Mouse (Mus musculus) kidney, postnatal 14 days (tissue): Measurements from ENCODE around the gene Fscn2.

ENCODE experiments used
- DNase-seq: peaks from one replicate; pipeline ENCODE4 v3.0.0; 2022; ENCODE audit warnings: mixed read lengths

Gene Fscn2

GRCm38 (mm10) chr11:120361295-120361694 is at the start of gene Fscn2:
Gene Fscn2 (plus strand): TSS chr11:120361534.
- DNase-seq: no peak

GRCm38 (mm10) chr11:120311561-120311960 is 49.8 kb upstream of the Fscn2 start:
- no peak for DNase-seq

- DNase-seq: no peak
Measured at GRCm38 (mm10) chr11:120312069-120312468, 49.3 kb upstream of the Fscn2 start.

- no peak for DNase-seq
Measured at GRCm38 (mm10) chr11:120313906-120314685, 47.2 kb upstream of the Fscn2 start.

- no peak for DNase-seq
Measured at GRCm38 (mm10) chr11:120314721-120315415, 46.5 kb upstream of the Fscn2 start.

GRCm38 (mm10) chr11:120315416-120315761 is 45.9 kb upstream of the Fscn2 start:
- no peak for DNase-seq

GRCm38 (mm10) chr11:120315832-120316689 is 45.3 kb upstream of the Fscn2 start:
- peak; percentile 96 for DNase-seq

- DNase-seq: peak; percentile 49
Measured at GRCm38 (mm10) chr11:120316690-120317254, 44.6 kb upstream of the Fscn2 start.

GRCm38 (mm10) chr11:120317456-120317855 is 43.9 kb upstream of the Fscn2 start:
- DNase-seq: no peak

- no peak for DNase-seq
Measured at GRCm38 (mm10) chr11:120319310-120319709, 42.0 kb upstream of the Fscn2 start.

- DNase-seq: no peak
Measured at GRCm38 (mm10) chr11:120320156-120320555, 41.2 kb upstream of the Fscn2 start.

GRCm38 (mm10) chr11:120335431-120336021 is 25.8 kb upstream of the Fscn2 start:
- DNase-seq: no peak

GRCm38 (mm10) chr11:120337447-120337846 is 23.9 kb upstream of the Fscn2 start:
- DNase-seq: no peak

GRCm38 (mm10) chr11:120338786-120339185 is 22.5 kb upstream of the Fscn2 start:
- no peak for DNase-seq

- DNase-seq: peak; percentile 84
Measured at GRCm38 (mm10) chr11:120339978-120340513, 21.3 kb upstream of the Fscn2 start.

- DNase-seq: no peak
Measured at GRCm38 (mm10) chr11:120341661-120342060, 19.7 kb upstream of the Fscn2 start.

GRCm38 (mm10) chr11:120342656-120343160 is 18.6 kb upstream of the Fscn2 start:
- no peak for DNase-seq

- no peak for DNase-seq
Measured at GRCm38 (mm10) chr11:120343519-120344309, 17.6 kb upstream of the Fscn2 start.

- DNase-seq: no peak
Measured at GRCm38 (mm10) chr11:120344310-120344920, 16.9 kb upstream of the Fscn2 start.

- no peak for DNase-seq
Measured at GRCm38 (mm10) chr11:120345067-120345681, 16.2 kb upstream of the Fscn2 start.
